Mouse (Mus musculus) G1E (cell line): ENCODE measurements around the gene Agtrap. TPM values are rescaled to one million over a fixed set of nuclear protein-coding genes. Genes with fewer than 3 reads are reported as not detected.

Experiments
- ATAC-seq: 2 replicates; pipeline ENCODE4 v1.8.0; 2016; ENCODE audit warnings: mild to moderate bottlenecking; ENCODE audit not compliant: insufficient number of reproducible peaks, poor library complexity, low FRiP score, severe bottlenecking; ENCODE audit errors: extremely low read depth
- DNase-seq: peaks from one replicate; pipeline ENCODE4 v3.0.0; 2012; ENCODE audit warnings: low spot score
- H3K27me3 ChIP-seq: 2 replicates; pipeline ENCODE4 v1.6.1; 2012; ENCODE audit warnings: mild to moderate bottlenecking, low read length, inconsistent platforms; ENCODE audit not compliant: insufficient read depth
- H3K36me3 ChIP-seq: replicated peaks from 2 replicates; pipeline ENCODE3; 2012; ENCODE audit warnings: mild to moderate bottlenecking, inconsistent platforms
- H3K4me1 ChIP-seq: 2 replicates; pipeline ENCODE4 v1.6.1; 2012; ENCODE audit warnings: low read depth, low read length, inconsistent platforms, mixed read lengths; ENCODE audit not compliant: insufficient read depth
- H3K4me3 ChIP-seq: 2 replicates; pipeline ENCODE4 v1.5.1; 2012; ENCODE audit warnings: low read depth, mild to moderate bottlenecking, inconsistent platforms, low read length, moderate library complexity, mixed read lengths
- H3K9me3 ChIP-seq: replicated peaks from 2 replicates; pipeline ENCODE4 v1.6.1; 2012; ENCODE audit warnings: inconsistent platforms
- CTCF ChIP-seq: IDR thresholded peaks from 2 replicates; pipeline ENCODE4 v1.5.1; 2012; ENCODE audit warnings: low read depth, low read length, inconsistent platforms, mixed read lengths
- GATA1 ChIP-seq: IDR thresholded peaks from 2 replicates; pipeline ENCODE4 v1.6.1; 2012; ENCODE audit warnings: borderline replicate concordance, low read length, inconsistent platforms, mixed read lengths
- GATA2 ChIP-seq: IDR thresholded peaks from 2 replicates; pipeline ENCODE4 v1.6.1; 2012; ENCODE audit warnings: low read depth, low read length, inconsistent platforms, borderline replicate concordance
- POLR2AphosphoS5 ChIP-seq: IDR thresholded peaks from 2 replicates; pipeline ENCODE4 v1.6.1; 2012; ENCODE audit warnings: low read depth, low read length, inconsistent platforms; ENCODE audit not compliant: insufficient replicate concordance
- TAL1 ChIP-seq: conservative IDR thresholded peaks from 2 replicates; pipeline ENCODE4 v1.6.1; 2012; ENCODE audit warnings: low read depth, low read length, inconsistent platforms, mixed read lengths
- polyA plus RNA-seq: library from polyadenylated mRNA; stranded (reverse); fragments of >175 nt; gene quantifications from 2 replicates; pipeline ENCODE4 v1.2.3, GENCODE M21; 2012
- total RNA-seq, 2 experiments: library from RNA; stranded (forward) in 1 of 2; stranded (reverse) in 1 of 2; fragments of 200-1000 nt in 1 of 2; fragments of >200 nt in 1 of 2; fragmentation: Nextera tagmentation in 1 of 2; gene quantifications; 2 replicates each; pipeline ENCODE4 v1.2.3; 2014 to 2017

The Agtrap gene
- total and polyA plus RNA-seq, 3 experiments, result 6.4 to 9.4 (median 7.7) TPM

- H3K4me1 ChIP-seq, result peaks cover 11% of the 10 kb centered on the region
- DNase-seq (no peak), ATAC-seq (no peak)
- TF ChIP-seq POLR2AphosphoS5 (no peak), CTCF (peak; percentile 54)
- H3K36me3 ChIP-seq, result no peaks in the 10 kb centered on the region
- no peak overlapping the region for H3K4me3 ChIP-seq
- H3K9me3 ChIP-seq, result peaks cover 6% of the 10 kb centered on the region
- H3K27me3 ChIP-seq, result peaks cover 20% of the 10 kb centered on the region
Observed at GRCm38 (mm10) chr4:148117392-148117791, 29.6 kb upstream of the Agtrap start.

- ATAC-seq (no peak), DNase-seq (no peak)
- H3K27me3 ChIP-seq, result peaks cover 23% of the 10 kb centered on the region
- H3K4me1 ChIP-seq, result peaks cover 11% of the 10 kb centered on the region
- no peak overlapping the region for H3K4me3 ChIP-seq
- no peaks in the 10 kb centered on the region for H3K36me3 ChIP-seq
- peaks cover 6% of the 10 kb centered on the region for H3K9me3 ChIP-seq
- TF ChIP-seq CTCF (no peak), GATA2 (no peak), TAL1 (no peak), GATA1 (no peak), POLR2AphosphoS5 (no peak)
Observed at GRCm38 (mm10) chr4:148116657-148117056, 28.8 kb upstream of the Agtrap start.

- TF ChIP-seq GATA1 (no peak), GATA2 (no peak), TAL1 (no peak), CTCF (no peak), POLR2AphosphoS5 (no peak)
- Histone ChIP-seq H3K36me3 (no peaks in the 10 kb centered on the region), H3K27me3 (peaks cover 23% of the 10 kb centered on the region), H3K4me1 (peaks cover 11% of the 10 kb centered on the region), H3K4me3 (no peak overlapping the region), H3K9me3 (peaks cover 6% of the 10 kb centered on the region)
- no peak for ATAC-seq
- DNase-seq, result peak; percentile 33
Observed at GRCm38 (mm10) chr4:148115467-148115866, 27.6 kb upstream of the Agtrap start.

- Histone ChIP-seq H3K27me3 (peaks cover 26% of the 10 kb centered on the region), H3K4me3 (no peak overlapping the region), H3K36me3 (no peaks in the 10 kb centered on the region), H3K9me3 (peaks cover 6% of the 10 kb centered on the region), H3K4me1 (peaks cover 11% of the 10 kb centered on the region)
- peak; percentile 75 for ATAC-seq
- no peak for TF ChIP-seq TAL1
- no peak for TF ChIP-seq GATA2
- TF ChIP-seq CTCF, result peak; percentile 87
- peak; percentile 62 for DNase-seq
Observed at GRCm38 (mm10) chr4:148114758-148115391, 27.0 kb upstream of the Agtrap start.

GRCm38 (mm10) chr4:148112519-148112918 lies 24.7 kb upstream of the Agtrap start:
- Histone ChIP-seq H3K4me3 (no peak overlapping the region), H3K36me3 (no peaks in the 10 kb centered on the region), H3K9me3 (peaks cover 6% of the 10 kb centered on the region), H3K27me3 (peaks cover 40% of the 10 kb centered on the region), H3K4me1 (peaks cover 11% of the 10 kb centered on the region)
- no peak for ATAC-seq
- TF ChIP-seq POLR2AphosphoS5 (no peak), GATA1 (no peak), GATA2 (no peak), TAL1 (no peak), CTCF (no peak)
- no peak for DNase-seq

- DNase-seq, result no peak
- no peak for ATAC-seq
- H3K36me3 ChIP-seq, result no peaks in the 10 kb centered on the region
- H3K9me3 ChIP-seq, result no peaks in the 10 kb centered on the region
- H3K4me1 ChIP-seq, result no peaks in the 10 kb centered on the region; the same call in 1 of the 2 replicates
- peaks cover 42% of the 10 kb centered on the region for H3K27me3 ChIP-seq
- no peak overlapping the region for H3K4me3 ChIP-seq
- TF ChIP-seq CTCF, result no peak
- no peak for TF ChIP-seq GATA2
- TF ChIP-seq GATA1, result no peak
- TF ChIP-seq TAL1, result no peak
Observed at GRCm38 (mm10) chr4:148109215-148109614, 21.4 kb upstream of the Agtrap start.
